Mouse (Mus musculus): ENCODE data around the gene Gnaq.
"Not testable (repeated sequence)": the region's sequence is repeated elsewhere in the genome, so short reads cannot be mapped to it uniquely, and the experiment has no call there.

Gnaq gene

DNA sequence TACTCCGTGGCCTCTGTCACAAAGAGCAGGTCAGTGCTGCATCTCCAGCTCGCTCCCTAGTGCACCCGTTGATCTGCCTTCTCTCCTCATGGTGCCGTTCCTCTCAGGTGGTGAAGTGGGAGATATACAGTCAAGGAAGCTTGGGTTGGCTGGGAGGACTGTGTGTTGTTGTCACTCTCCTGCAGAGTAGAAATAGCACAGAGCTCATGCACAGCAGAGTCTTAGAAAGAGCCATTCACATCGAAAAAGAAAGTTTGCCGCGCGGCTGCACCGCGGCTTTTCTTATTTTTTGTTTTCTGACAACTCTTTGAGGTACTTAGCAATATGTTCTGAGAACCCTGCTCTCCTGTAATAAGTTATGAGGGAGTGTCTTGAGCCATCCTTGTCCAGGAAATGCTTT, 10.4 kb downstream of the Gnaq start:
- DNase-seq (ENCODE audit: extremely low spot score, low spot score) = no peak

DNA sequence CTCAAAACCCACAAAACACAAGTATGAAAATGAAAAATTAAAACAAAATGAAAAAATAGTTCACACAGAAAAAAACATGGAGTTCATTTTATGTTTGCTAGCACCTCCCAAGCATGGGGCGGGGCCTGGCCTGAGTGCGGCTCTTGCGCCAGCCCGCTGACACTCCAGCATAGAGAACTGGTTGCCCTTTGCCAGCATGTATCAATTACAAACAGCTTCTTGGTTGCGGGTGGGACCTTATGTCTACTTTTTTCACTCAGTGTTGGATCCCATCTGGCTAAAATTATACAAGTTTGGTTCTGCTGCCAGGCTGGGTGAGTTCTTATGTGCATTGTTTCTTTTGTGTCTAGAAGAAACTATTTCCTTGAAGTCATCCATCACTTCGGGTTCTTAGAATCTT, 14.8 kb downstream of the Gnaq start:
- DNase-seq (ENCODE audit: extremely low spot score, low spot score) = peak; percentile 5

DNA sequence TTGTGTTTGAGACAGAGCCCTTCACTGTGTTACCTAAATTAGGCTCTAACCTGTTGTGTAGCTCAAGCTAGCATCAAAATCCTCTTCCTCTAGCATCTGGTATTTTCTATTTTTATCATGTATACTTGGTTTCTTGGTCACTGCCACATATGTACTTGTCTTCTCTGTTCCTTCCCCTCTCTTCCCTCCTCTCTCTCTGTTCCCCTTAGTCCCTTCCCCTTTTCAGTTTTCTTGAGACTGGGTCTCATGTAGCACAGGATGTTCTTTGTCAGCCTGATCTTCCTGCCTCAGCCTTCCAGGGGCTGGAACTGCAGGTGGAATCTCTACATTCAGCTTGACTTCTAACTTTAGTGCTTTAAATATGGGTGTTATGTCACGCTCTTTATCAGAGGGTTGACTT, 16.5 kb downstream of the Gnaq start:
- DNase-seq (ENCODE audit: extremely low spot score, low spot score) = no peak

DNA sequence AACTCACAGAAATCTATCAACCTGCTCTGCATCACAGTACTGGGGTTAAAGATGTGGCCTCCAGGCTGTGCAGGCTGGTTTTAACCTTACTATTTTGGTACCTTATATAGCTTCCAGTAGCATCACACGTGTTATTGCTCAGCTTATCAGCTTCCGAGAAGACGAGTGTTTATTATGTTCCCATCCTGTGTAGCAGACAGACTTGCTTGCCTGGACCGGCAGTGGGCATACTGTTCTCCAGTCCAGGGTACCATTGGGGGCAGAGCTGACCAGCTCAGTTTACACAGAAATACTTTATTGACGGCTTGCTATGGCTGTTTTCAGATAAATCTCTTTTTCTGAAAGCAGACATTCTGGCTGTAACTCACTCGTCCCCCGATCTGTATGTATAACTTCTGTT, 17.7 kb downstream of the Gnaq start:
- peak; percentile 6 for DNase-seq (ENCODE audit: extremely low spot score, low spot score)

DNA sequence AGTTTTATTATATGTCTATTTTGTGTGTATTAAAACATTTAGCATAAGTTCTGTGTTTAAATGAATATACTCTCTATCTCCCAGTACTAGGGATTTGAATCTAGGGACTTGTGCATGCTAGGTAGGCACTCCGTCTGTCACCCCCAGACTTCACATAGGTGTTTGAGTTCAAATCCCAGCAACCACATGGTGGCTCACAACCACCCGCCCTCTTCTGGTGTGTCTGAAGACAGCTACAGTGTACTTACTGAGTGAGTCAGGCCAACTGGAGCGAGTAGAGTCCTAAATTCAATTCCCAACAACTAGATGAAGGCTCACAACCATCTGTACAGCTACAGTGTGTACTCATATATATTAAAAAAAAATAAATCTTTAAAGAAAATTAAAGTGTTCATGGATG, 21.2 kb downstream of the Gnaq start:
- DNase-seq (ENCODE audit: extremely low spot score, low spot score) = no peak

DNA sequence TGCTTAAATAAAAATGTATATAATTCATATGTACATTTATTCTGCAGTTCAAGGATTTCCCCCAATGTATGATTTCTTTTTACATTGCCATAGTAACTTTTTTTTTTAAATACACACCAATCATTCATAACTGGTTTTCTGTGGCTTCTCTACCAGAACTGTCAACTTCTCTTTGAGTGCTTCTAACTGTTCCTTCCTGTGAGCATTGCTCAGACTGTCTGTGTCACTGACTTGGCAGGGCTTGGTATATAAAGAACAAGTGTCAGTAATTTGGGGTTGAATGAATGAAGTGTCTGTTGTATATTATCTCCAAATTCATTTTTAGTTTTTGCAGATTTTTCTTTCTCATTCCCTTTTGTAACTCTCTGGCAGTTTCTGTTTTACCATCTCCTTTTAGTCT, 21.8 kb downstream of the Gnaq start:
- DNase-seq (ENCODE audit: extremely low spot score, low spot score) = no peak

DNA sequence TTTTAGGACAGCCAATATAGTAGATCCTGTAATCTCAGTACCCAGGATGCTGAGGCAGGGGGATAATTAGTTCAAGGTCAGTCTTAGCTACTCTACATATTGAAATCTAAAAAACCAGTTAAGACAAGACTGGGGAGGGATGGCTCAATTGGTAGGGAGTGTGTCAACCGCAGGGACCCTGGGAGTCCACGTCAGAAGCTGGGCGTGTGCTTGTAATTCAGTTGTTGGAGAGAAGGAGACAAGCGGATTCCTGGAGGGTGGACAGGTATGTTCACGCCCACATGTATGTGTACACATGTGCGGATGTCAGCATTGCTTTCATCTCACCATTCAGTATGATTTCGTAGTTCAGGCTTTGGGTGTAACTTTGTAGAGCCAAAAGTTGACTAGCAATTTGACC, 24.5 kb downstream of the Gnaq start:
- DNase-seq (ENCODE audit: extremely low spot score, low spot score) = no peak

DNA sequence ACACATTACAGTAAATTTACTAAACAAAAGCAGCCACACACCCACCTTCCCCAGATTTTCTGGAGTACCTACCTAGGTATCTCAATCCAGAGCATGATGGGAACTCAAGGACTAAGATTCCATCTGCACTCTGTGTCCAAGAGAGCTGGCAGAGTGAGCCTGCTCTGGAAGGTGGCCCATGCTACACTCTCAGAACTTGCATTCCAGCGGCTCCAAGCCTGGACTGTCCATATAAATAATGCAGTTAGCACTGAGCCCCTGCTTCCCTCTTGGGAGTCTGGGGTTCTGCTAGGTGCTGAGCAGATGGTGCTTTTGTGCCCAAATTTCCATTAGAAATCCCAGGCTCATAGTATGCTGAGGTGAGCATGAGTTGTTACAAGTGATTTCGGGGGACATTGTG, 28.1 kb downstream of the Gnaq start:
- DNase-seq (ENCODE audit: extremely low spot score, low spot score) = peak; percentile 5

DNA sequence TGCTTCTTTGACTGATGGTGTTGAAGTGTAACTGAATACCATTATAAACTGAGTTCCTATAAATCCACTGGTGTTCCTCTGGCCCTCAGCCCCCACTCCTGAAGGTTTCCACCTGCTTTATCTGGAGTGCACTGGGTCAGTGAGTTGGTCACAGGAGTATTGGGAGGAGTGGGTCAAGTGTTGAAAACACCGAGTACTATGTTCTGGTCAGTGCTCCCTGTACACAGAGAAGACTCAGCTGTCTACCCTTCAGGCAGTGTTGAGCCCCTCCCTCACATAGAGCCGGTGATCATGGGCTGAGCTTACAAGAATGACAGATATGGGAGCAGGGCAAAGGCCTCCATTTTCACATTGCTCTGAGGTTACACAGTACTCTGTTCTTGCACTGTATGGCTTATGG, 28.6 kb downstream of the Gnaq start:
- no peak for DNase-seq (ENCODE audit: extremely low spot score, low spot score)

DNA sequence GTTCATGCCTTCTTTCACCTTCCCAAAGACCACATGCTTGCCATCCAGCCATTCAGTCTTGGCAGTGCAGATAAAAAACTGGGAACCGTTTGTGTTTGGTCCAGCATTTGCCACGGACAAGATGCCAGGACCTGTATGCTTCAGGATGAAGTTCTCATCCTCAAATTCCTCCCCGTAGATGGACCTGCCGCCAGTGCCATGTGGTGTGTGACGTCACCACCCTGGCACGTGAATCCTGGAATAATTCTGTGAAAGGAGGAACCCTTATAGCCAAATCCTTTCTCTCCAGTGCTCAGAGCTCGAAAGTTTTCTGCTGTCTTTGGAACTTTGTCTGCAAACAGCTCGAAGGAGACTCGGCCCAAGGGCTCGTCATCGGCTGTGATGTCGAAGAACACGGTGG, 31.8 kb downstream of the Gnaq start:
- DNase-seq (ENCODE audit: extremely low spot score, low spot score) = not testable (repeated sequence)

DNA sequence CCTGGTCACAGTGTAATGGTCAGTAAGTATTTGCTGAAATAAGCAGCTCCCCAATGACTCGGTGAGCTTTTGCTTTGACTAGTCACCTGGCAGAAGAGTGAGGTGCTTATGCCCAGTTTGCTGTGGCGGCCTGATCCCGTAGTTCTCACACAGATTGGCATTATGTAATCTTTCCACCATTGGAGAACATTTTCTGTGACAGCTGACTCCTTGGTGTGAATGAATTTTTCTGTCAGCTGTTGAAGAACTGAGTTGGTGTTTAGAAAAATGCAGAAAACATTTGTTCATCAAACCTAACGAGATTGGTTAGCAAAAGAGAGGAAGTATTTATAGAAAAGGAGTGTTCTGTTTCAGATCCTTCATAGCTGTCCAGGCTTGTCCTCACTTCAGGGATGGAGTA, 34.6 kb downstream of the Gnaq start:
- DNase-seq (ENCODE audit: extremely low spot score, low spot score) = no peak

DNA sequence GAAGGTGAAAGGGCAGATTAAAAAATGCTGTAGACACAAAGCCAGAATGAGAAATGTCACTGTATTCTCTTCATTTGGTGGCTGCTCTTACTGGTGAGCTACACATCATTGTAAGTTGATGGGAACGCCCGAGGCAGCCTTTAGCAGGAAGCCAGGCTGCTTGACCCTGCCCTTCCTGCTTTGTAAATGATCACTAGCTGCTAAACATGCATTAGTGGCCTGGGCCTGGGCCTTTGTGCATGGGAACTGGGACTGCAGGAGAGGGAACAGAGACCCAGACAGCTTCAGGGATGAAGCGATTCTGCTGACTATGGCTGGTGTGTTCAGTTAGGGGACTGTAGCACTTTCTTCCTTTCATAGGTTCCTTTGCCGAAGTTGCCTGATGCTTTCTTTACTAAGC, 35.6 kb downstream of the Gnaq start:
- peak; percentile 49 for DNase-seq (ENCODE audit: extremely low spot score, low spot score)

DNA sequence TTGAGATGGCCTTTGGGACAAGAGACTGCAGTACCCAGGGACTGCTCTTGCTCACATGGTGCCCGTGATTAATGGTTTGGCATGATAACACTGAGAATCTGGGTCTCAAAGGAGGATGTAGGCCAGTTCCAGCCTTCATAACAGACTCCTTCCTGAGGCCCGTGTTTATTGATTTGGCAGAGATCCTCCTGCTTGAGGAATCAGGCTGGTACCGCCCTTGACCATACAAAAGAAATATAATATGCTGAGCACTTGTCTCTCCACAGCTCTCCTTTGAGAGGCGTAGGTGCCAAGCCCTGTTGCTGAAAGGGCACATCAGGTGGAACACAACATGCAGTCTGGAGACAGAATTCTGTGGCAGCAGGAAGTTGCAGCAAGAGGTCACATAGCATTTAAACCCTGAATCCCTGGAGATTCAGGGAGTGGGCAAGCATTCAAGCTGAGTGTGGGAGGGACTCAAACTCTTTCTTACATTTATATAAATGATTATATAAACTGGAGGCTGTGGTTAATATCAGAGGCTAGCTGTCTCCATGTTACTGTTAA, 36.1 kb downstream of the Gnaq start:
- DNase-seq (ENCODE audit: extremely low spot score, low spot score) = no peak

DNA sequence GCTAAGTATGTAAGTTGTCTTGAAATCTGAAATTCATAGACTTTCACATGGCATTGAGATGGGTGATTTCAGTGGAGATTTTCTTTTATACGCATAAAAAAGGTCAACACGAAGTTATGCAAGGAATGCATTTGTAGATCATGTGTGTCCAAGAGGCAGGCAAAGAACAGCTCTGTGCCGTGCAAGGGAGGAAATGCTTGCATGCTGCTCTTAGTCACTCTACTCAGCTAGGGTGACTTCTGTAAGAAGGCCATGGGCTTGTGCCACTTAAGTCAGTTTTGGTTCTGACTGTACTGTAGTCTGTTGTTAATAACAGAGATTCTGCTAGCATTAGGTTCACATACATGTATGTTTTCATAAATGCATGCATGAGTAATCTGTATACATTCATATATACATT, 38.1 kb downstream of the Gnaq start:
- DNase-seq (ENCODE audit: extremely low spot score, low spot score) = no peak

DNA sequence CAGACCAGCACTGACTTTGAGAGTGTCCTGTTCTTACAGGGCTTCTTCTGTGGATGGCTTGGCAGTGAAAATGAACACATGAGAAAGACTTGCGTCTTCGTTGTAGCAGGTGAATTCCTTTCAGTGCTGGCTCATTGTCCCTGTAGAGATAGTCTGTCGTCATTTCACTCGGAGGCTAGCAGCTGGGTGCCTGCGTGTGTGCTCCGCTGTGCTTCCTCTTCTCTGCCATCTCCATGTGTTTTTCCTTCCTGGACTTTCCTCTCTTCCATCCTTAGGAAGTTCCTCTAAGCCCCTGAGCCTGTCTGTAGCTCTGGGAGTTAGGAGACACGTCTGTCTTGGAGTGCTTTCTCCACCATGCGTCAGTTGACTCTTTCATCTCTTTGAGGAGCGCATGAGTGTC, 41.1 kb downstream of the Gnaq start:
- no peak for DNase-seq (ENCODE audit: extremely low spot score, low spot score)

DNA sequence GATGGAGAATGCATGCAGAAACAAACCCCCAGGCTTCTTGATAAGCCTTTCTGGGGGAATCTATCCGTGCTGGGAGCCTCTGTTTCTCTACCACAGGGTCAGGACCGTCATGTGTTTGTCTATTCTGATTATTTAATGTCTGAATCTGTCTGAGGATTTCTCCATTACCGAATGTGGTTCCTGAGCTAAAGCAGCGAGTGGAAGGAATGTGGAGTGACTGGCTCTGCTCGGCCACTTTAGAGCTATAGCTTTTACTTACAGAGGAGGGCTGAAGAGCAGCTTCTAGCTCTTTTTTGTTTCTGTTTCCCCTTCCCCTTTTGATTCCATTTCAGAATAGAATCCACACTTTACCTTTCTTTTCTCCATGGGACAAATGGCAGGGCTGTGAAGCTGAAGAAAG, 43.8 kb downstream of the Gnaq start:
- no peak for DNase-seq (ENCODE audit: extremely low spot score, low spot score)

DNA sequence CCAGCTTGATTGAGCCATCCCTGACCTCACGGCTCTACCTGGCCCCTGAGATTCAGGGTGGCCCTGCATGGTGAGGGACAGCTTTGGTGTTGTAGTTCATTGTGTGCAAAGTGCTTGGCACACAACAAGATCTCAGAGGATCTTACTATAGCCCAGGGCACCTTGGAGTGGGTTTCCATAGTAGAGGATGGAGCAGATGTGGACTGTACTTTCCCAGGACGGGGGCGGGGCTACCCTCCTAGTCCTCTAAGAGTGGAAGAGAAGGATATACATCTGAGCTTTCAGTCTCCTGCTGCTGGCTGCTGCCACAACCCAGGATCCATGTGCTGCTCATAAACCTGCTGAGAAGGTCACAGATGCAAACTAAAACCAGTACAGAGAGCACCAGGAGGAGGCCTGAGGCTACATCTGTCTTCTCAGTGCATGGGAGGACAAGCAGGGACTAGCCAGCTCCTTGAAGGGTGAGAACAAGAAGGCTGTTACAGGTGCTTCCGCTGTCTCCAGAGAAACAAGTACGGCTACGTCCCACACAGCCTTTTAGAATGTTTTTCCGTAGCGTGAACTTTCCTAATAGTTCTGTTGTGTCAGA, 44.6 kb downstream of the Gnaq start:
- DNase-seq (ENCODE audit: extremely low spot score, low spot score) = no peak

DNA sequence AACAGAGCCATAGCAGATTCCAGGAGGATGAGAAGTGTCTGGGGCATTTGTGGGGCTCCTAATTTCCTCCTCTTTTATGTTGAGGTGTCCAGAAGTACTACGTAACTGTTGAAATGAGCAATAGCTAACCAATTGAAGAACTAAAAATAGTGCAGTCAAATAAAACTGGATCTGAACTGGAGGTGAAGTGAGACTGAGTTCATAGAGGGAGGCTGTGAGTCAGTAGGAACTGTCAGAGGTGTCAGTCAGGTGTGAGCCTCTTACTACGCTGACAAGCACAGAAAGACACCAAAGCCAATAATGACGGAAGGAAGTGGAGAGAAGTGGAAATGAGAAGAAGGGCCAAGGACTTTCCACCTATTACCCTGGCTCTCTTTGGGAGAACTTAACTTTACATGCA, 48.6 kb downstream of the Gnaq start:
- no peak for DNase-seq (ENCODE audit: extremely low spot score, low spot score)

DNA sequence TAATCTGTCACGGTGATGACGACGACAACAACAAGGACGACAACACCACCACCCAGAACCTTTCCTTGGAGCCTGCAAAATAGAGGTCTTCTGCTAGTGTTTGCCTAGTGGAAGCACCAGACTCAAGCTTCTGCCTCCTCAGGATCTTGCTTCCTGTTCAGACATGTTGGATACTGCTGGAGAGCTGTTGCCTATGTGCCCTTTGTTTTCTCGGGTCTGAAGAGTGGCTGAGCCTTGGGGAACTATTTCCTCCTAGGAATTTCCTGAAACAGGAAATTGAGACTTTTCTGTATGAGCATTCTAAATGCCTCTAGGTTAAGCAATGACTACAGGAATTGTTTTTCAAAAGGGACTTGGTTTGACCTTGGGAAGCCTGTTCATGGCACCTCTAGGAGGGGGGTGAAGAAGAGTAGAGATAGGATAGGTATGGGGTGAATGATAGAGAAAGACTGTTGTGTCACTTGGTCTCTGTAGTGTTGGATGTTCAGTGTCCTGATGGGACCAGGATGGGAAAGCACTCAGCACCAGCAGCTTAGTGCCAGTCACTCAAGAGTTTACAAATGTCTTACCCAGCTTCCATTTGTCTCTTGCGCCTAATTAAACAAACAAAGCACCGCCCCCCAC, 49.3 kb downstream of the Gnaq start:
- no peak for DNase-seq (ENCODE audit: extremely low spot score, low spot score)

DNA sequence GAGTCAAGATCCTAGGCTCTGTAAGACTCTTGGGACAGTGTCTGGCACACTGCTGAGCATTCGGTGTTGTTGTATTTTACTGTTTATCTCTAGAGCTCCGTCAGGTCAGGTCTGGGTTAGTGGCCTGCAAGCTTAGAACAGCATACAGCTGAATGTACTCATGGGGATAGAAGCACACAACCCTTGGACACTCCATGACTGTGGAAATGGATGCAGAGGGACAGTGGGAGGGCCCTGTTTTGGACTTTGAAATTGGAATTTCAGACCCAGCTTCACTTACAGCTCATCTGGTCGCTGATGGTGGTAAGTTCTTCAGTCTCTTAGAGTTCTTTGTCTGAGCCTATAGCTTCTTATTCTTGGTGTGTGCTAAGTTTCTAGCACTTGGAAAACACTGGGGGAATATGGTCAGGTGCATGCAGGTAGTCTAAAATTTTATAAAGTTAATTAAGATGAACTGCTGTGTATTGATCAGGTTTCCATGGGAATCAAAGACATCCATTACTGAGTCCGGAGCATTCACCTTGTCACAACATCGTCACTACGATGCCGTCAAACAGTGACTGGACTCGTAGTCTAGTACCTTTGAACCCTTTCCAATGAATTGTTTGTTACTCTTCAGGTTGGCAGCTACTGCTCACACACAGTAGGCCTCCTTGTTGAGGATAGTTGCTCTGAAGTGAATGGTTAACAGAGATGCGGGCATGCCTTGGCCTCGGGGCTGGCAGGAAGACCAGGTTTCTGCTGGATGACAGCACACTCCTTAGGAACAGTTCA, 51.1 kb downstream of the Gnaq start:
- no peak for DNase-seq (ENCODE audit: extremely low spot score, low spot score)

DNA sequence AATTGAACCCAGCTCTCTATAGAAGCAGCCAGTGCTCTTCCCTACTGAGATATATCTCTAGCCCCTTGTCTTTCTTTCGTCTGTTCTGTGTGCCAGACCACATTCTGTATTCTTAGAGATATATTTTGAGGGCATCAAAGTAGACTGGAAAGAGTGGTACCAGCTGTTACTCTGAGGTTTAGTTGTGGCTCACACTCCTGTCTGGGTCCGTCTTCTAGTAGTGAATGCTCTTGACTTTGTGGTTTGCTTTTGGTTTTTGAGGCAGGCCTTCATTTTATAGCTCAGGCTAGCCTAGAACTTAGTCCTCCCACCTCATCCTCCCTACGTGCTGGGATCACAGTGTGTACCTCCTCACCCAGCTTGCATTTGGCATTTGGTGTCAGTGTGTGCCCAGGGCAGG, 54.4 kb downstream of the Gnaq start:
- no peak for DNase-seq (ENCODE audit: extremely low spot score, low spot score)

DNA sequence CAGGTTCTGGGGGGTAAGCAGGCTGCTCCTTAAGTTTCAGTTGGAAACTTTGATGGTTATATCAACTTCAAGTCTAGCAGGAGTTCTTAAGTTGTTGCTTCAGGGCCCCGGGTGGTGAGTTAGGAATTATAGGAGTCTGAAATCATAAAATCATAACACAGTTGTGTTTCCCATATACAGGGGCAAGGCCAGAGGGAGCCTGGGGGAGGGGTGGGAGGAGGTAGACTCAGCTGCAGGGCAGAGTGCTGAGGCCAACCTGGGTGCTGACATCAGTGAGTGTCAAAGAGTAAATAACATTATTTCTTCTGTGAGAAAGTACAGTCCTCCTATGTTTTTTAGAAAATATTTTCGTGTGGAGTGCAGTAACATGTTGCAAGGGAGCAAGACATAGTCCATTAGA, 55.3 kb downstream of the Gnaq start:
- DNase-seq (ENCODE audit: extremely low spot score, low spot score) = no peak
